In the genomic region with DNA sequence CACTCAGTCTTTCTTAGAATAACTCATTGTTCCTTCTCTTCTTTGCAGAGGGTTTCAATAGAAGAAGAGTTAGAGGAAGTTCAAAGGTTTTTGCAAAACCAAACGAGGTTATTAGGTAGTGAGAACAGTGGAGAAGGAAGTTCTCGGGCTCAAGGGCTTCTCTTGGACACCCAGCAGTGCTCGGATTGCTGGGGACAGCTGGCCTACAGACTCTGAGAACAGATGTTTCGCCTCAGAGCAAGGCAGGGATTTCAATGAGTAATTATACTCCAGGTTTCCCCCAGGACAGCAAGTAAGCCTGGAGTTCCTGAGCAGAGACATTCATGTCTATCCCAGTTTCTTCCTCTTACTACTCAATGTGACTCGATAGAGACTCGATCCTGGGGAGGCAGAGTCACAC, we compare ENCODE assay signal across 18 mouse cellular contexts.
DNase-seq lines count a peak whose midpoint lies in the region; ATAC-seq and TF ChIP-seq lines count a peak whose summit lies in the region.
"Had no signal": no experiment of that assay in that cellular context is flagged by ENCODE, and none has a peak within 500 bp of the region (broad histone marks: within the 10 kb centered on the region; RNA-seq: fewer than 3 reads in every experiment).

No protein-coding gene starts in this region.

- H3K27me3 ChIP-seq in liver, embryonic 13.5 days = no peaks in the 10 kb centered on the region
- no peaks in the 10 kb centered on the region for H3K27me3 ChIP-seq in cerebellum, adult 2 months (ENCODE audit: control insufficient read depth, insufficient read depth, low read length)
- H3K27me3 ChIP-seq: limb, embryonic 13.5 days; neural tube, embryonic 13.5 days had no signal

- no peak overlapping the region for H3K4me3 ChIP-seq in liver, embryonic 13.5 days (replicated peaks)
- no peak overlapping the region for H3K4me3 ChIP-seq in cerebellum, adult 2 months (replicated peaks; ENCODE audit: insufficient read depth, low read depth, low read length)
- H3K4me3 ChIP-seq: heart, embryonic 13.5 days; hindbrain, embryonic 10.5 days; layer of hippocampus, adult 2 months; limb, embryonic 13.5 days; megakaryocyte, embryonic 14.5 days; neural tube, embryonic 13.5 days had no signal

- H3K9me3 ChIP-seq in liver, embryonic 13.5 days (replicated peaks) = no peaks in the 10 kb centered on the region
- H3K9me3 ChIP-seq: heart, embryonic 13.5 days; hindbrain, embryonic 10.5 days; limb, embryonic 13.5 days; megakaryocyte, embryonic 14.5 days; neural tube, embryonic 13.5 days had no signal

- no peak overlapping the region for H3K4me2 ChIP-seq in liver, embryonic 13.5 days
- H3K4me2 ChIP-seq: heart, embryonic 13.5 days; limb, embryonic 13.5 days; neural tube, embryonic 13.5 days had no signal

- peaks cover 99% of the 10 kb centered on the region for H3K4me1 ChIP-seq in liver, embryonic 13.5 days (replicated peaks)
- H3K4me1 ChIP-seq in cerebellum, adult 2 months (ENCODE audit: control insufficient read depth, insufficient read depth, low read length) = no peaks in the 10 kb centered on the region
- H3K4me1 ChIP-seq: heart, embryonic 13.5 days; neural tube, embryonic 13.5 days had no signal

- no peaks in the 10 kb centered on the region for H3K36me3 ChIP-seq in liver, embryonic 13.5 days
- H3K36me3 ChIP-seq: heart, embryonic 13.5 days; hindbrain, embryonic 10.5 days; limb, embryonic 13.5 days; neural tube, embryonic 13.5 days had no signal

- no peak for TF ChIP-seq CTCF in cerebellum, adult 2 months (IDR thresholded peaks at IDR 0.05; ENCODE audit: borderline replicate concordance, insufficient read depth, low read depth, low read length)

- H3K9ac ChIP-seq in liver, embryonic 13.5 days = no peak overlapping the region
- H3K9ac ChIP-seq: forebrain, postnatal 0 days; heart, embryonic 13.5 days; limb, embryonic 13.5 days; neural tube, embryonic 13.5 days had no signal

- no peak for TF ChIP-seq POLR2A in cerebellum, adult 2 months (IDR thresholded peaks at IDR 0.05; ENCODE audit: borderline replicate concordance, insufficient read depth, low read length)

- peak overlapping the region; percentile 88; the same call in 1 of the 2 replicates for H3K27ac ChIP-seq in liver, embryonic 13.5 days
- H3K27ac ChIP-seq in cerebellum, adult 2 months (ENCODE audit: insufficient read depth, low read length) = no peak overlapping the region
- H3K27ac ChIP-seq: heart, embryonic 13.5 days; layer of hippocampus, adult 2 months; limb, embryonic 13.5 days; neural tube, embryonic 13.5 days had no signal

- DNase-seq in heart, postnatal 4 days = peak; percentile 19
- DNase-seq in heart, adult 11 months = no peak
- DNase-seq in liver, embryonic 13.5 days = no peak
- DNase-seq in liver = no peak
- peak; percentile 26 for DNase-seq in forelimb bud, embryonic 11.5 days (ENCODE audit: low read depth, low spot score)
- no peak for DNase-seq in cerebellum, adult 2 months
- DNase-seq in lung, postnatal 25 days (ENCODE audit: low spot score) = no peak
- DNase-seq: cerebellum, adult 11-12 months; forebrain, postnatal 0 days; gastrocnemius, postnatal 14 days; thymus, adult 2 months had no signal

- ATAC-seq in liver, embryonic 13.5 days (ENCODE audit: low read depth) = no peak
- ATAC-seq in megakaryocyte progenitor cell, adult 5-6 weeks (replicated peaks; ENCODE audit: poor library complexity) = peak; percentile 22
- ATAC-seq: forebrain, postnatal 0 days had no signal

- 47% methylated on average over 6 of the region's 6 CpGs for WGBS in liver, embryonic 13.5 days (ENCODE audit: insufficient replicate concordance)
- WGBS in cerebellum, adult 2 months = 59% methylated on average over 6 of the region's 6 CpGs

Comparison
In these comparisons a context has a peak if more than half of its experiments do, and no peak if none do; other contexts are left out.
1. DNase-seq: peak in heart, postnatal 4 days (single experiment) and forelimb bud, embryonic 11.5 days (single experiment); none in heart, adult 11 months (single experiment), liver, embryonic 13.5 days (single experiment), liver (single experiment), cerebellum, adult 2 months (0 of 2) and lung, postnatal 25 days (single experiment).